Mouse (Mus musculus): ENCODE data around the gene Cpt1a. TPM values are rescaled to one million over a fixed set of nuclear protein-coding genes. Genes with fewer than 3 reads are reported as not detected.

Cpt1a gene
- polyA plus RNA-seq, 1 experiment from 2014 or later, result 104 TPM

DNA sequence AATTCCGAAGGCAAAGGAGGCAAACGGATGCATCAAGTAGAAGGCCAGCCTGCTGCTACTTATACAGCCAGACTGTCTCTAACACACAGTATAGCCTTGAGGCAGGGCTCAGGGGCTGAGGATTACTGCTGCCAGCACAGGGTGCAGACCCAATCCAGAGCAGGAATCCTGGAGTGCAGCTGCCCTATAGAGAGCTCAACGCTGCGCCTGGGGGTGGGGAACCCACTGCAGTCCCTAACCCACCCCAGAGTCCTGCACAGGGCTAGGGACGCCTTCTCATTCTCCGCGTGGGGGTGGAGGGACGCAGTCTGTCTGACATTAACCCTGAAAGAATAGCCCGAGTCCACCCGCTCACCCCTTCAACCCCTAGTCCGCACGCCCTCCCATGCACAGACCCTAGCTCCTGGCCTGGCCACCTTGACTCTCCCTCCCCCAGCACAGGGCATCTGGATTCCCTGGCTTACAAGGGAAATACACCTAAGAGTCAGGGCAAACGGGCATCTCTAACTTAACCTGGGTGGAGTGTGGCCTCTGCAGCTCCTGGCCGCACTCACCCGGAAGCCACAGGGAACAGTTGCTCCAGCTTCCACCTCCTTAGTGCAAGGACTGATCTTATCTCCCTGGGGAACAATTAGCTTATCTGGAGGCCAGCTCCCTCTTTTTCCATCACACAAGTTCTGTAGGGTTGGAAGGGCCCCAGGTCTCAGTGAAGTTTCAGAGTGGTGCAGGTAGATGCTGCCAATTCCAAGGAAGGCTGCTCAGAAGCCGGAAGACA is 14.8 kb upstream of the Cpt1a start:
- TF ChIP-seq CTCF (IDR thresholded peaks at IDR 0.05; ENCODE audit: low read depth), result 0 out of 2 replicates have a peak, but pooled peaks have one; percentile 1
- Histone ChIP-seq H3K36me3 (ENCODE audit: control insufficient read depth, insufficient read depth) (no peaks in the 10 kb centered on the region), H3K9me3 (ENCODE audit: control insufficient read depth) (no peaks in the 10 kb centered on the region), H3K4me3 (ENCODE audit: low read depth, low read length) (no peak overlapping the region), H3K4me1 (replicated peaks; ENCODE audit: control insufficient read depth, insufficient read depth, low read length) (no peaks in the 10 kb centered on the region), H3K27me3 (replicated peaks; ENCODE audit: control insufficient read depth, insufficient read depth, low read length) (no peaks in the 10 kb centered on the region), H3K9ac (ENCODE audit: low read depth, low read length) (no peak overlapping the region), H3K4me2 (replicated peaks; ENCODE audit: low read depth) (no peak overlapping the region; the same call in 1 of the 2 replicates), H3K27ac (ENCODE audit: low read depth, low read length) (peak overlapping the region; percentile 17; the same call in 1 of the 2 replicates)
- 48% methylated on average over 16 of the region's 16 CpGs for WGBS
- peak; percentile 79 for ATAC-seq

DNA sequence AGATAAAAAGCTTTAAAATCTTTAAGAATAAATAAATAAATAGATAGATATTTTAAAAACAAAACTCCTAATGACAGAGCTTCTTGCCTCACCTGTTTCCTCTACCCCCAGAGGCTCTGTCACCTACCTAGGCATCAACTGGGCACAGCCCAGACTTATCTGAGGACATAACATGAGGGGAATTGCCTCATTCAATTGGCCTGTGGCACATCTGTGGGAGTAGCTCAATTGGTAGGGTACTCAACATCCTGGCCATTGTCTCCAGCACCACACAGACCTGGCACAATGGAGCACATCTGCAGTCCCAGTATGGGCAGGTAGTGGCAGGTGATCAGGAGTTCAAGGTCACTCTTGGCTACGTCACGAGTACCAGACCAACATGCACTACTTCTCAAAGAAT is 2.8 kb upstream of the Cpt1a start:
- no peaks in the 10 kb centered on the region for H3K9me3 ChIP-seq (ENCODE audit: control insufficient read depth)
- peak overlapping the region; percentile 90 for H3K27ac ChIP-seq (ENCODE audit: low read depth, low read length)
- ATAC-seq, result no peak
- no peak for TF ChIP-seq CTCF (IDR thresholded peaks at IDR 0.05; ENCODE audit: low read depth)
- H3K4me3 ChIP-seq (ENCODE audit: low read depth, low read length), result no peak overlapping the region
- peaks cover 13% of the 10 kb centered on the region; the same call in 1 of the 2 replicates for H3K4me1 ChIP-seq (replicated peaks; ENCODE audit: control insufficient read depth, insufficient read depth, low read length)
- no peaks in the 10 kb centered on the region for H3K36me3 ChIP-seq (ENCODE audit: control insufficient read depth, insufficient read depth)
- WGBS, result 39% methylated on average over 2 of the region's 2 CpGs
- H3K27me3 ChIP-seq (replicated peaks; ENCODE audit: control insufficient read depth, insufficient read depth, low read length), result no peaks in the 10 kb centered on the region
- no peak overlapping the region for H3K9ac ChIP-seq (ENCODE audit: low read depth, low read length)
- H3K4me2 ChIP-seq (replicated peaks; ENCODE audit: low read depth), result no peak overlapping the region

DNA sequence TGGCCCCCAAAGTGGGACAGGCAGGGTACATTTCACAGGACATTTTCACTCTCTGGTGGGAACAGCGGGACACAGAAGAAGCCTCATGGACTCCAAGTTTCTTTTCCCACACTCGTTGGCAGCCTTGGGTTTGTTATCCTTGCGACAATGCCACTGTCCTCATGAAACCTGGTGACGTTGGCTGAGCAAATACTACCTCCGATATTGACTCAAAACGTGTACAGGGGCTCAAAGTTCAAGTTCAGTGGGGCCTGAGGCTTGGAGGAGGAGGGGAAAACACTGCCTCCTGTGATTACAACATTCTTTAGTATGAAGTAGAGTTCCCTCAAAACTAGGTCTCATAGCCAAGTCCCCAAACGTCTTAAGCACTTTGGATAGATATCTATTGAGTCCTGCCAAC is 2.0 kb upstream of the Cpt1a start:
- Histone ChIP-seq H3K4me3 (ENCODE audit: low read depth, low read length) (no peak overlapping the region), H3K9ac (ENCODE audit: low read depth, low read length) (no peak overlapping the region), H3K9me3 (ENCODE audit: control insufficient read depth) (no peaks in the 10 kb centered on the region), H3K4me1 (replicated peaks; ENCODE audit: control insufficient read depth, insufficient read depth, low read length) (peaks cover 13% of the 10 kb centered on the region; the same call in 1 of the 2 replicates), H3K27ac (ENCODE audit: low read depth, low read length) (peak overlapping the region; percentile 92), H3K27me3 (replicated peaks; ENCODE audit: control insufficient read depth, insufficient read depth, low read length) (no peaks in the 10 kb centered on the region), H3K4me2 (replicated peaks; ENCODE audit: low read depth) (peak overlapping the region; percentile 37), H3K36me3 (ENCODE audit: control insufficient read depth, insufficient read depth) (no peaks in the 10 kb centered on the region)
- WGBS, result 37% methylated on average over 7 of the region's 7 CpGs
- ATAC-seq, result peak; percentile 60
- TF ChIP-seq CTCF (IDR thresholded peaks at IDR 0.05; ENCODE audit: low read depth), result no peak

DNA sequence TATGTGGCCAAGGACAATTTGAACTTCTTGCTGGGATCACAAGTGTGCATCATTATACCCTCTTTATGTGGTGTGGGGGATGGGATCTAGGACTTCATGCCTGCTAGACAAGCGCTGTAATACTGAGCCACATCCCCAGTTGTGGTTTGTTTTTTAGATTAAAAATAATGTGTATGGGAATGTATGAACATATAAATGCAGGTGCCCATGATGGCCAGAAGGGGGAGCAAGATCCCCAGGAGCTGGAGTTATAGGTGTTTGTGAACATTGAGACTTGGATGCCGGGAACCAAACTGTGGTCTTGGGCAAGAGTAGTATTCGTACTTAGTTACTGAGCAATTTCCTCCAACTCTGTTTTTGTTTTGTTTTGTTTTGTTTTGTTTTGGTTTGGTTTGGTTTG is 1.3 kb upstream of the Cpt1a start:
- no peak for ATAC-seq
- peak overlapping the region; percentile 92 for H3K27ac ChIP-seq (ENCODE audit: low read depth, low read length)
- H3K9ac ChIP-seq (ENCODE audit: low read depth, low read length), result no peak overlapping the region
- H3K9me3 ChIP-seq (ENCODE audit: control insufficient read depth), result no peaks in the 10 kb centered on the region
- H3K4me3 ChIP-seq (ENCODE audit: low read depth, low read length), result no peak overlapping the region
- 0 out of 2 replicates have a peak overlapping the region, but pooled peaks have one; percentile 37 for H3K4me2 ChIP-seq (replicated peaks; ENCODE audit: low read depth)
- WGBS, result 85% methylated on average over 3 of the region's 3 CpGs
- H3K27me3 ChIP-seq (replicated peaks; ENCODE audit: control insufficient read depth, insufficient read depth, low read length), result no peaks in the 10 kb centered on the region
- no peaks in the 10 kb centered on the region for H3K36me3 ChIP-seq (ENCODE audit: control insufficient read depth, insufficient read depth)
- peaks cover 13% of the 10 kb centered on the region; the same call in 1 of the 2 replicates for H3K4me1 ChIP-seq (replicated peaks; ENCODE audit: control insufficient read depth, insufficient read depth, low read length)
- peak; percentile 74 for TF ChIP-seq CTCF (IDR thresholded peaks at IDR 0.05; ENCODE audit: low read depth)

DNA sequence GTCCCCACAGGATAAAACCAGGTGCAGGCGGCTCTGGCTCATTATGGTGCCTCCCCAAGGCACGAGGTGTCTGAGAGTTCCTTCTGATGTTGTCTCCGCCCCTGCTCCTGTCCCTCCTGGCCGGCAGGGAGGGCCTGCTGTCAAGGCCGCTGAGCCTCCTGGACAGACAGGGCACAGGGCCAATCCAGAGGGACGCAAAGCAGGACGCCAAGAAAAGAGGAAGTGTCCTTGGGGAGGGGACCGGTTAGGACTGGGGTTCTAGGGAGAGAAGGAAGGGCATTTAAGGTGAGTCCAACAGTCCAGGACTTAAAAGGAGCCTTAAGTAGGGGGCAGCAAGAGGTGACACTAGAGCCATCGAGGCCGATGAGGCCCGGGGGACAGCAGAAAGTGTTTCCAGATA is 517 bp upstream of the Cpt1a start:
- Histone ChIP-seq H3K27me3 (replicated peaks; ENCODE audit: control insufficient read depth, insufficient read depth, low read length) (no peaks in the 10 kb centered on the region), H3K27ac (ENCODE audit: low read depth, low read length) (peak overlapping the region; percentile 92), H3K9ac (ENCODE audit: low read depth, low read length) (peak overlapping the region; percentile 31; the same call in 1 of the 2 replicates), H3K4me3 (ENCODE audit: low read depth, low read length) (peak overlapping the region; percentile 83), H3K4me1 (replicated peaks; ENCODE audit: control insufficient read depth, insufficient read depth, low read length) (peaks cover 21% of the 10 kb centered on the region), H3K9me3 (ENCODE audit: control insufficient read depth) (no peaks in the 10 kb centered on the region), H3K4me2 (replicated peaks; ENCODE audit: low read depth) (peak overlapping the region; percentile 94), H3K36me3 (ENCODE audit: control insufficient read depth, insufficient read depth) (no peaks in the 10 kb centered on the region)
- peak; percentile 35 for TF ChIP-seq CTCF (IDR thresholded peaks at IDR 0.05; ENCODE audit: low read depth)
- ATAC-seq, result peak; percentile 36
- 4% methylated on average over 11 of the region's 11 CpGs for WGBS

DNA sequence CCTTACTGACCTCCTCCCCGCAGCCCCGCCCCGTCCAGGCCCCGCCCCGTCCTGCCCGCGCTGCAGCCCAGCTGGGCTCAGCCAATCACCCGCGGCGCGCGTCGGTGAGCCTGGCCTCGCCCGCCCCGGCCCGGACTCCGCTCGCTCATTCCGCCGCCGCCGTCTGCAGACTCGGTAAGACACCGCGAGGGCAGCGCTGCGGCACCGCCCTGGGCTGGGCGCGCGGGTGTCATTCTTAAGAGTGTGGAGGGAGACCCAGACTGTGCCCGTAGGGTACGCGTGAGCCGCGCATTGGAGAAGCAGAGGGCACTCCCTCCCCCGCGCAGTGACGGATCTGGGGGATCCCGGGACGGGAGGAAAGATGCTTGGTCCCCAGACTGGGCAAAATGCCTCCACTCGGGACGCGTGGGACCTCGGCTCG is 1.1 kb downstream of the Cpt1a start:
- Histone ChIP-seq H3K27ac (ENCODE audit: low read depth, low read length) (peak overlapping the region; percentile 92), H3K4me2 (replicated peaks; ENCODE audit: low read depth) (peak overlapping the region; percentile 94), H3K9me3 (ENCODE audit: control insufficient read depth) (no peaks in the 10 kb centered on the region), H3K9ac (ENCODE audit: low read depth, low read length) (peak overlapping the region; percentile 86), H3K27me3 (replicated peaks; ENCODE audit: control insufficient read depth, insufficient read depth, low read length) (no peaks in the 10 kb centered on the region), H3K4me1 (replicated peaks; ENCODE audit: control insufficient read depth, insufficient read depth, low read length) (peaks cover 23% of the 10 kb centered on the region), H3K36me3 (ENCODE audit: control insufficient read depth, insufficient read depth) (no peaks in the 10 kb centered on the region), H3K4me3 (ENCODE audit: low read depth, low read length) (peak overlapping the region; percentile 83)
- no peak for TF ChIP-seq CTCF (IDR thresholded peaks at IDR 0.05; ENCODE audit: low read depth)
- 1% methylated on average over 47 of the region's 47 CpGs for WGBS
- ATAC-seq, result peak; percentile 71

Measured in intestine, postnatal 0 days (tissue).